Mouse (Mus musculus) stomach, postnatal 0 days (tissue): ENCODE data around the gene Aco2.

ENCODE experiments used
- CTCF ChIP-seq: IDR thresholded peaks from 2 replicates; pipeline ENCODE4 v1.5.1; 2016; ENCODE audit warnings: antibody characterized with exemption, low read depth, mild to moderate bottlenecking, moderate library complexity
- EP300 ChIP-seq: optimal IDR thresholded peaks from 2 replicates; pipeline ENCODE3; 2016; ENCODE audit warnings: antibody characterized with exemption

DNA sequence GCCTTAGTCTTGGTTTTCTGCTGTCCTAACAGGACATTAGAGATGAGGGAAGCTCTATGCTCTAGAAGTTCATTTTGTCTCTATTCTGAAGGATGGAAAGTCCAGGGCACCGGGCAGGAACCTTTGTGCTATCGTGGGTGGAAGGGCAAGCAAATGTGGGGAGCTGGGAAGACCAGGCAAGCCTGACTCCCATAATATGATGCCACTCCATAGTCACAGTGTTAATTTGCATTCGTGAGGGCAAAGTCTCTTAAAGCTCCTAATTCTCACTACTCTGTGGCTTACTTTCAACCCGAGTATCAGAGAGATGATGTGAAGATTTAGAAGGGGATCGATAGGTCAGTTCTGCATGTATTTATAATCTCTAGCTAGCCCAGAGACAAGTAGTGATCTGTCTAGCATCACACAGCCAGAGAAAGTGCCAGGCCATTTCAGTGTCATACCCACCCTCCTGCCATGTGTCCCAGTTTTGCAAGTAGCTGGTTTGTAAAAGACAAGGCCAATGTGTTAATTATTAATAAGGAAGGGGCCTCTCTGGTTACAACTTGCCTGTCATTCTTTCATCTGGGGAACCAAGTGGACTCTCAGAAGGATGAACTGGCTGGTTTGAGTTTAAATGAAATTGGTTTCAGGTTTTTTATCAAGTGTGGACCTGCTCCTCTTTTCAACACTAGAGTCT, 25.6 kb downstream of the Aco2 start:
- TF ChIP-seq CTCF: no peak
- TF ChIP-seq EP300: no peak
